Mouse (Mus musculus): ENCODE measurements around the gene Pdha2. TPM values are rescaled to one million over a fixed set of nuclear protein-coding genes. Genes with fewer than 3 reads are reported as not detected.

Gene Pdha2
- polyA plus RNA-seq, 1 experiment from 2014 or later, result not detected

DNA sequence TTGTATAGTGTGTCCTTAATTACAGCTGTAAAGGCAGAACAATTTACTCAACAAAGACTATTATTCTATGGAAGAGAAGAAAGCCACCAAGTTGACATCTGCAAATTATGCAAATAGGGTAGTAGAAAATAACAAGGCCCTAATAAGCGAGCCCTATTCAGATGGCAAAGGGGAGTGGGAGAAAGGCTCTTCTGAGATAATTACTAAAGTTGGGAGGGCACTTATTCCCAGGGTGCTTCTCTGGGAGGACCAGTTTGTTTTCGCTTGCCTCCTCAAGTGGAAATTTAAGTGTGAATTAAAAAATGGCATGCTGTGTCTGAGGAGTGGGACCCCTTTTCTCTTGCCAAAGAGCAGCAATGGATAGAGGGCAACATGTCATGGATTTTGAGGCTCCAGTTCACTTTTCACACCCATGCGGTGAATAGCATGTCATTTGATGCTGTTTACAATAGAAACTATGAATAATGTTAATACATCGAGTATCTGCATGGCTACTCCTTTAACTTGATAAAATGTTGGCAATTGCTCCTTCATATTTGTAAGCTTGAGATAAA lies 14.8 kb downstream of the Pdha2 start:
- H3K27me3 ChIP-seq (ENCODE audit: low read depth, poor library complexity, severe bottlenecking), result no peaks in the 10 kb centered on the region
- DNase-seq (ENCODE audit: low spot score), result no peak
- no peak overlapping the region for H3K4me3 ChIP-seq
- H3K36me3 ChIP-seq, result no peaks in the 10 kb centered on the region
- WGBS, result 79% methylated on average over 4 of the region's 4 CpGs
- no peaks in the 10 kb centered on the region for H3K4me1 ChIP-seq
- no peak overlapping the region for H3K27ac ChIP-seq
- H3K9me3 ChIP-seq (replicated peaks), result no peaks in the 10 kb centered on the region

DNA sequence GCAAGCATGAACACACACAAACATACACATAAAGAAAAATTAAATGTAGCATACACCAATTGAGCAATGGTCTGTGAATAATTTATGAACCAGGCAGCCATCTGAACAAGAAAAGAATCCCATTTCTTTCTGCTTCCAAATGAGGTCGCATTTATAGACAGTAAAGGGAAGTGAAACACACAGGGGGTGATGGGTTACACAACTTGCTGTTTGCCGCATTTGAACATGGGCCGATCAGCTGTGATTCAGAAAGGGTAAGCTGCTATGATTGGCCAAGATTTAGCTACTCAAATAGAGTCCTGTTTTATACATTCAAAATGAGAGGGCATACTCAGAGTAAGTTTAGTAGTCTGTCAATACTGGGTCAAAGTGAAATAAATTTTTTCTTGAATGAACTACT lies 20.5 kb downstream of the Pdha2 start:
- H3K4me3 ChIP-seq, result no peak overlapping the region
- H3K4me1 ChIP-seq, result no peaks in the 10 kb centered on the region
- WGBS, result 89% methylated on average over 3 of the region's 3 CpGs
- H3K9me3 ChIP-seq (replicated peaks), result no peaks in the 10 kb centered on the region
- H3K36me3 ChIP-seq, result no peaks in the 10 kb centered on the region
- no peak overlapping the region for H3K27ac ChIP-seq
- DNase-seq (ENCODE audit: low spot score), result no peak
- H3K27me3 ChIP-seq (ENCODE audit: low read depth, poor library complexity, severe bottlenecking), result no peaks in the 10 kb centered on the region

GRCm38 (mm10) chr3:141190429-141190828 lies 21.7 kb downstream of the Pdha2 start:
- Histone ChIP-seq H3K9me3 (replicated peaks) (no peaks in the 10 kb centered on the region), H3K27ac (no peak overlapping the region), H3K36me3 (no peaks in the 10 kb centered on the region), H3K27me3 (ENCODE audit: low read depth, poor library complexity, severe bottlenecking) (no peaks in the 10 kb centered on the region), H3K4me1 (no peaks in the 10 kb centered on the region), H3K4me3 (no peak overlapping the region)
- WGBS, result 94% methylated on average over 4 of the region's 4 CpGs
- no peak for DNase-seq (ENCODE audit: low spot score)

- H3K27me3 ChIP-seq (ENCODE audit: low read depth, poor library complexity, severe bottlenecking), result no peaks in the 10 kb centered on the region
- H3K4me1 ChIP-seq, result no peaks in the 10 kb centered on the region
- H3K9me3 ChIP-seq (replicated peaks), result no peaks in the 10 kb centered on the region
- no peak overlapping the region for H3K4me3 ChIP-seq
- H3K27ac ChIP-seq, result no peak overlapping the region
- no peaks in the 10 kb centered on the region for H3K36me3 ChIP-seq
- no peak for DNase-seq (ENCODE audit: low spot score)
Measured at GRCm38 (mm10) chr3:141160986-141161385, 51.2 kb downstream of the Pdha2 start.

All from limb, embryonic 10.5 days (tissue).